Mouse (Mus musculus): ENCODE results near the gene Ebf3. TPM values are rescaled to one million over a fixed set of nuclear protein-coding genes. Genes with fewer than 3 reads are reported as not detected.

Ebf3 gene
- total and polyA plus RNA-seq, 2 experiments: 0.09 TPM; not detected in 1

- 82% methylated on average over 3 of the region's 3 CpGs for WGBS
- no peak for DNase-seq (ENCODE audit: extremely low read depth, low read depth, low spot score)
- H3K4me1 ChIP-seq (ENCODE audit: control insufficient read depth, insufficient read depth, low read length): peaks cover 12% of the 10 kb centered on the region
- H3K79me2 ChIP-seq (ENCODE audit: control insufficient read depth, insufficient read depth, low read length): no peaks in the 10 kb centered on the region
- H3K36me3 ChIP-seq (ENCODE audit: control insufficient read depth, insufficient read depth, low read length): no peaks in the 10 kb centered on the region
- no peak overlapping the region for H3K27ac ChIP-seq (replicated peaks; ENCODE audit: insufficient read depth, low read depth, low read length)
- H3K9ac ChIP-seq (ENCODE audit: low read depth, low read length): no peak overlapping the region
- peaks cover 4% of the 10 kb centered on the region; the same call in 1 of the 2 replicates for H3K27me3 ChIP-seq (ENCODE audit: control insufficient read depth, insufficient read depth, low read length)
- TF ChIP-seq CTCF (IDR thresholded peaks at IDR 0.05; ENCODE audit: low read depth, low read length) (no peak), POLR2A (IDR thresholded peaks at IDR 0.05; ENCODE audit: extremely low read depth, insufficient read depth, low read length) (no peak)
- no peak overlapping the region for H3K4me3 ChIP-seq (ENCODE audit: insufficient read depth, low read depth, low read length)
Measured at GRCm38 (mm10) chr7:137223823-137224222, 90.4 kb downstream of the Ebf3 start.

- peaks cover 12% of the 10 kb centered on the region for H3K4me1 ChIP-seq (ENCODE audit: control insufficient read depth, insufficient read depth, low read length)
- no peaks in the 10 kb centered on the region for H3K36me3 ChIP-seq (ENCODE audit: control insufficient read depth, insufficient read depth, low read length)
- peak; percentile 94 for DNase-seq (ENCODE audit: extremely low read depth, low read depth, low spot score)
- no peak overlapping the region for H3K4me3 ChIP-seq (ENCODE audit: insufficient read depth, low read depth, low read length)
- 35% methylated on average over 6 of the region's 6 CpGs for WGBS
- peaks cover 4% of the 10 kb centered on the region; the same call in 1 of the 2 replicates for H3K27me3 ChIP-seq (ENCODE audit: control insufficient read depth, insufficient read depth, low read length)
- H3K27ac ChIP-seq (replicated peaks; ENCODE audit: insufficient read depth, low read depth, low read length): no peak overlapping the region
- H3K79me2 ChIP-seq (ENCODE audit: control insufficient read depth, insufficient read depth, low read length): no peaks in the 10 kb centered on the region
- H3K9ac ChIP-seq (ENCODE audit: low read depth, low read length): no peak overlapping the region
- TF ChIP-seq POLR2A (IDR thresholded peaks at IDR 0.05; ENCODE audit: extremely low read depth, insufficient read depth, low read length): no peak
Measured at GRCm38 (mm10) chr7:137222831-137223505, 91.3 kb downstream of the Ebf3 start.

GRCm38 (mm10) chr7:137221599-137221998 lies 92.6 kb downstream of the Ebf3 start:
- Histone ChIP-seq H3K4me3 (ENCODE audit: insufficient read depth, low read depth, low read length) (no peak overlapping the region), H3K36me3 (ENCODE audit: control insufficient read depth, insufficient read depth, low read length) (no peaks in the 10 kb centered on the region), H3K4me1 (ENCODE audit: control insufficient read depth, insufficient read depth, low read length) (peaks cover 12% of the 10 kb centered on the region), H3K27ac (replicated peaks; ENCODE audit: insufficient read depth, low read depth, low read length) (no peak overlapping the region), H3K9ac (ENCODE audit: low read depth, low read length) (no peak overlapping the region), H3K79me2 (ENCODE audit: control insufficient read depth, insufficient read depth, low read length) (no peaks in the 10 kb centered on the region), H3K27me3 (ENCODE audit: control insufficient read depth, insufficient read depth, low read length) (peaks cover 4% of the 10 kb centered on the region; the same call in 1 of the 2 replicates)
- WGBS: 22% methylated on average over 6 of the region's 6 CpGs
- TF ChIP-seq POLR2A (IDR thresholded peaks at IDR 0.05; ENCODE audit: extremely low read depth, insufficient read depth, low read length) (no peak), CTCF (IDR thresholded peaks at IDR 0.05; ENCODE audit: low read depth, low read length) (no peak)
- peak; percentile 82 for DNase-seq (ENCODE audit: extremely low read depth, low read depth, low spot score)

- Histone ChIP-seq H3K79me2 (ENCODE audit: control insufficient read depth, insufficient read depth, low read length) (no peaks in the 10 kb centered on the region), H3K9ac (ENCODE audit: low read depth, low read length) (no peak overlapping the region), H3K4me3 (ENCODE audit: insufficient read depth, low read depth, low read length) (no peak overlapping the region), H3K36me3 (ENCODE audit: control insufficient read depth, insufficient read depth, low read length) (no peaks in the 10 kb centered on the region), H3K27ac (replicated peaks; ENCODE audit: insufficient read depth, low read depth, low read length) (no peak overlapping the region), H3K4me1 (ENCODE audit: control insufficient read depth, insufficient read depth, low read length) (peaks cover 12% of the 10 kb centered on the region), H3K27me3 (ENCODE audit: control insufficient read depth, insufficient read depth, low read length) (no peaks in the 10 kb centered on the region)
- no peak for DNase-seq (ENCODE audit: extremely low read depth, low read depth, low spot score)
- TF ChIP-seq POLR2A (IDR thresholded peaks at IDR 0.05; ENCODE audit: extremely low read depth, insufficient read depth, low read length) (no peak), CTCF (IDR thresholded peaks at IDR 0.05; ENCODE audit: low read depth, low read length) (no peak)
- WGBS: 84% methylated on average over 4 of the region's 4 CpGs
Measured at GRCm38 (mm10) chr7:137220436-137220835, 93.8 kb downstream of the Ebf3 start.

GRCm38 (mm10) chr7:137218706-137219105 lies 95.5 kb downstream of the Ebf3 start:
- Histone ChIP-seq H3K36me3 (ENCODE audit: control insufficient read depth, insufficient read depth, low read length) (no peaks in the 10 kb centered on the region), H3K4me1 (ENCODE audit: control insufficient read depth, insufficient read depth, low read length) (peaks cover 12% of the 10 kb centered on the region), H3K4me3 (ENCODE audit: insufficient read depth, low read depth, low read length) (no peak overlapping the region), H3K27ac (replicated peaks; ENCODE audit: insufficient read depth, low read depth, low read length) (no peak overlapping the region), H3K79me2 (ENCODE audit: control insufficient read depth, insufficient read depth, low read length) (no peaks in the 10 kb centered on the region), H3K9ac (ENCODE audit: low read depth, low read length) (no peak overlapping the region), H3K27me3 (ENCODE audit: control insufficient read depth, insufficient read depth, low read length) (no peaks in the 10 kb centered on the region)
- TF ChIP-seq POLR2A (IDR thresholded peaks at IDR 0.05; ENCODE audit: extremely low read depth, insufficient read depth, low read length): no peak
- TF ChIP-seq CTCF (IDR thresholded peaks at IDR 0.05; ENCODE audit: low read depth, low read length): no peak
- 89% methylated on average over 12 of the region's 12 CpGs for WGBS
- no peak for DNase-seq (ENCODE audit: extremely low read depth, low read depth, low spot score)

GRCm38 (mm10) chr7:137213444-137213843 lies 100.8 kb downstream of the Ebf3 start:
- H3K27me3 ChIP-seq (ENCODE audit: control insufficient read depth, insufficient read depth, low read length): peaks cover 2% of the 10 kb centered on the region; the same call in 1 of the 2 replicates
- no peak overlapping the region for H3K27ac ChIP-seq (replicated peaks; ENCODE audit: insufficient read depth, low read depth, low read length)
- no peaks in the 10 kb centered on the region for H3K79me2 ChIP-seq (ENCODE audit: control insufficient read depth, insufficient read depth, low read length)
- H3K4me1 ChIP-seq (ENCODE audit: control insufficient read depth, insufficient read depth, low read length): peaks cover 4% of the 10 kb centered on the region; the same call in 1 of the 2 replicates
- TF ChIP-seq CTCF (IDR thresholded peaks at IDR 0.05; ENCODE audit: low read depth, low read length) (no peak), POLR2A (IDR thresholded peaks at IDR 0.05; ENCODE audit: extremely low read depth, insufficient read depth, low read length) (no peak)
- no peak overlapping the region for H3K4me3 ChIP-seq (ENCODE audit: insufficient read depth, low read depth, low read length)
- H3K36me3 ChIP-seq (ENCODE audit: control insufficient read depth, insufficient read depth, low read length): no peaks in the 10 kb centered on the region
- 55% methylated on average over 1 of the region's 1 CpGs for WGBS
- H3K9ac ChIP-seq (ENCODE audit: low read depth, low read length): no peak overlapping the region
- no peak for DNase-seq (ENCODE audit: extremely low read depth, low read depth, low spot score)

Data from liver, adult 2 months (tissue).